Mouse (Mus musculus) layer of hippocampus, postnatal 10 days (tissue): ENCODE measurements around the gene Pth. TPM values are rescaled to one million over a fixed set of nuclear protein-coding genes. Genes with fewer than 3 reads are reported as not detected.

ENCODE experiments used
- total RNA-seq, 2 experiments: library from RNA; stranded (reverse); gene quantifications; 2 replicates each; pipeline ENCODE4 v1.2.3; 2021

Pth gene
- total RNA-seq, 2 experiments from 2014 or later: not detected

Other genes starting within 250 kb of the Pth start
- gene Arntl, start 181.1 kb downstream of the Pth start, total RNA-seq: 10 to 100 TPM; 26.3 to 28.1 TPM
- gene Btbd10, start 19.2 kb downstream of the Pth start, total RNA-seq: 10 to 100 TPM; 62.6 to 69.4 TPM
- 100 to 1,000 TPM; 108 to 136 TPM for gene Far1, start 125.3 kb upstream of the Pth start, total RNA-seq